Mouse (Mus musculus) heart, embryonic 11.5 days (tissue): ENCODE results near the gene Gm20914. TPM values are rescaled to one million over a fixed set of nuclear protein-coding genes. Genes with fewer than 3 reads are reported as not detected.
"Not testable (repeated sequence)": the region's sequence is repeated elsewhere in the genome, so short reads cannot be mapped to it uniquely, and the experiment has no call there.

Experiments used
- ATAC-seq: fragments of 200-750 bp; cut with Nextera tagmentation; replicated peaks from 2 replicates; pipeline ENCODE4 v1.8.0; 2017; ENCODE audit warnings: moderate library complexity; ENCODE audit not compliant: insufficient number of reproducible peaks, low FRiP score, low TSS enrichment
- H3K27ac ChIP-seq: fragments of 300-500 bp; sonication (generic); 2 replicates; pipeline ENCODE4 v1.5.1; 2014; ENCODE audit warnings: mild to moderate bottlenecking, low read depth, low read length
- H3K27me3 ChIP-seq: fragments of 300-500 bp; sonication (generic); 2 replicates; pipeline ENCODE4 v1.6.1; 2014; ENCODE audit warnings: mild to moderate bottlenecking, low read length, mixed read lengths; ENCODE audit not compliant: control insufficient read depth, insufficient read depth
- H3K36me3 ChIP-seq: fragments of 300-500 bp; sonication (generic); 2 replicates; pipeline ENCODE4 v1.6.1; 2014; ENCODE audit warnings: mild to moderate bottlenecking, low read length, moderate library complexity, mixed read lengths; ENCODE audit not compliant: control insufficient read depth, insufficient read depth
- H3K4me1 ChIP-seq: fragments of 300-500 bp; sonication (generic); 2 replicates; pipeline ENCODE4 v1.6.1; 2014; ENCODE audit warnings: low read length; ENCODE audit not compliant: control insufficient read depth, insufficient read depth
- H3K4me2 ChIP-seq: fragments of 300-500 bp; sonication (generic); 2 replicates; pipeline ENCODE4 v1.6.1; 2014; ENCODE audit warnings: mild to moderate bottlenecking, moderate library complexity
- H3K4me3 ChIP-seq: fragments of 300-500 bp; sonication (generic); 2 replicates; pipeline ENCODE4 v1.5.1; 2014; ENCODE audit warnings: low read depth, low read length
- H3K9ac ChIP-seq: fragments of 300-500 bp; sonication (generic); 2 replicates; pipeline ENCODE4 v1.6.1; 2014; ENCODE audit warnings: mild to moderate bottlenecking, low read depth, low read length, moderate library complexity
- H3K9me3 ChIP-seq: fragments of 300-500 bp; sonication (generic); replicated peaks from 2 replicates; pipeline ENCODE4 v1.6.1; 2016; ENCODE audit warnings: low read length; ENCODE audit not compliant: control insufficient read depth
- WGBS: fragments of 180-500 bp; shearing (Covaris S2); extraction: QIAGEN DNeasy Blood & Tissue Kit; methylation state at CpG from one replicate; pipeline ENCODE4 v1.1.7; 2014; ENCODE audit not compliant: insufficient replicate concordance; 5-methylcytosine and 5-hydroxymethylcytosine counted together
- polyA plus RNA-seq: library from polyadenylated mRNA; unstranded; fragments of >200 nt; fragmentation: Nextera tagmentation; extraction: Ambion mirVana; gene quantifications from 2 replicates; pipeline ENCODE4 v1.2.1, GENCODE M21; 2014

Gene Gm20914
- polyA plus RNA-seq, result not detected in 2 replicates

GRCm38 (mm10) chrY:5725678-5726077 is at the start of gene Gm20914:
TSS of gene Gm20914 (plus strand) at chrY:5725978.
- not testable (repeated sequence) for H3K27ac ChIP-seq

More at GRCm38 (mm10) chrY:5725678-5726077, at the start of gene Gm20914:
- not testable (repeated sequence) for H3K4me1 ChIP-seq, H3K4me2 ChIP-seq, H3K9ac ChIP-seq, H3K9me3 ChIP-seq, H3K4me3 ChIP-seq, H3K27me3 ChIP-seq, H3K36me3 ChIP-seq, ATAC-seq
- WGBS, result no CpG with 5 or more reads among the region's 4 CpGs

Other genes starting within 250 kb of the Gm20914 start
- gene Gm21854, start 69.0 kb upstream of the Gm20914 start, polyA plus RNA-seq, result not detected in 2 replicates
- not detected in 2 replicates for gene Gm28171, start 67.4 kb downstream of the Gm20914 start, polyA plus RNA-seq
- gene Gm21778, start 216.5 kb downstream of the Gm20914 start, polyA plus RNA-seq, result not detected in 2 replicates